Mouse (Mus musculus): ENCODE results near the gene Tmem239.
A peak's percentile ranks its signal among the peaks of the same experiment; 100 is the strongest.

GRCm38 (mm10) chr2:130448449-130448848 lies 42.2 kb downstream of the Tmem239 start:
- no peak for TF ChIP-seq EP300 (IDR thresholded peaks at IDR 0.05; ENCODE audit: low read depth)
- TF ChIP-seq CTCF (IDR thresholded peaks at IDR 0.05; ENCODE audit: low read depth): peak; percentile 7; the same call in 1 of the 2 replicates

All from liver, embryonic 14.5 days (tissue).